Mouse (Mus musculus): ENCODE data around the gene Eri3.

DNA sequence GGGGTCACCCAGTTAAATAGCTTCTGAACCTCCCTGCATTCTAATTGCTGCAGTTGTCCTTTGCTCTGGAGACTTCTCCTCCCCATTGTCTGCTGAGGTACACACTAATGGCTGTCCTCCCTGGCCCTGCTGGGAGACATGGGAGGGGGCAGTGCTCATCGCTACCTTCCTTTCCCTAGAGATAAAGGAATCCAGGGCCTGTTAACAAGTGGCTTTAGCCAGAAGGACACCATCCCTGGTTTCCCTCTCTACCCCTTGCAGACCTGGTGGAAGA lies 55.7 kb downstream of the Eri3 start:
- TF ChIP-seq CTCF (IDR thresholded peaks at IDR 0.05; ENCODE audit: borderline replicate concordance, insufficient read depth, low read depth, low read length) = no peak
- TF ChIP-seq POLR2A (IDR thresholded peaks at IDR 0.05; ENCODE audit: borderline replicate concordance, insufficient read depth, low read length) = no peak

Data from cerebellum, adult 2 months (tissue).